Mouse (Mus musculus) layer of hippocampus, adult 8-10 months (tissue): Measurements from ENCODE around the gene Slc35a2. TPM values are rescaled to one million over a fixed set of nuclear protein-coding genes. Genes with fewer than 3 reads are reported as not detected.
"Not testable (repeated sequence)": the region's sequence is repeated elsewhere in the genome, so short reads cannot be mapped to it uniquely, and the experiment has no call there.

Experiments used
- DNase-seq, 2 experiments: peaks; one replicate each; pipeline ENCODE4 v3.0.0; 2022; ENCODE audit warnings: low spot score in 2 of 2
- total RNA-seq, 4 experiments: library from RNA; stranded (reverse); gene quantifications; 2 replicates each; pipeline ENCODE4 v1.2.4; 2022

The Slc35a2 gene
- total RNA-seq, 4 experiments from 2014 or later, result 39.3 to 50.9 (median 41.9) TPM

- no peak for DNase-seq
Measured at GRCm38 (mm10) chrX:7907735-7908134, 23.9 kb downstream of the Slc35a2 start, which contains the start of gene Gm10491. TSS of gene Gm10491 (minus strand) at chrX:7907835.

DNA sequence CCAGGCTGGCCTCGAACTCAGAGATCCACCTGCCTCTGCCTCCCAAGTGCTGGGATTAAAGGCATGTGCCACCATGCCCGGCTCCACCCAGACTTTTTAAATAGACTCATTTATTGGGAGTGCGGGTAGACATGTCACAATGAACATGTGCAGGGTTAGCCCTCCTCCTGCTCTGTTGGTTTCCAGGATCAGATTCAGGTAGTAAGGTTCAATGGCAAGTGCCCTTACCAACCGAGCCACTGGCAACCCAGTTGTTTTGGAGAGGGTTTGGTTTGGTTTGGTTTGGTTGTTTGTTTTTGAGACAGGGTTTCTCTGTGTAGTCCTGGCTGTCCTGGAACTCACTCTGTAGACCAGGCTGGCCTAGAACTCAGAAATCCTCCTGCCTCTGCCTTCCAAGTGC lies 25.4 kb downstream of the Slc35a2 start, which contains the start of gene Gm10490:
Gene Gm10490, plus strand, starts transcription at position 301 of the 400 bp plus-strand sequence.
- DNase-seq, result not testable (repeated sequence)

GRCm38 (mm10) chrX:7910473-7910872 lies 26.6 kb downstream of the Slc35a2 start:
- DNase-seq, result no peak

DNA sequence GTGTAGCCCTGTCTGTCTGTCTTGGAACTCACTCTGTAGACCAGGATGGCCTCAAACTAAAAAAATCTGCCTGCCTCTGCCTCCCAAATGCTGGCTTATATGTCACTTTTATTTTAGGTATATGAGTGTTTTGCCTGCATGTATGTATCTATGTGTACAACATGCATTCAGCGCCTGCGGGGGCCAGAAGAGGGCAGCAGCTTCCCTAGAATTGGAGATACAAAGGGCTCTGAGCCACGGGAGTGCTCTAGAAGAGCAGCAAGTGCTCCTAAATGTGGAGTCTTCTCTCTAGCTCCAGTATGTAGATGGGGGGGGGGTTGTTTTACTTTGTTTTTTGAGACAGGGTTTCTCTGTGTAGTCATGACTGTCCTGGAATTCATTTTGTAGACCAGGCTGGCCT lies 31.8 kb downstream of the Slc35a2 start:
- DNase-seq, result not testable (repeated sequence)

DNA sequence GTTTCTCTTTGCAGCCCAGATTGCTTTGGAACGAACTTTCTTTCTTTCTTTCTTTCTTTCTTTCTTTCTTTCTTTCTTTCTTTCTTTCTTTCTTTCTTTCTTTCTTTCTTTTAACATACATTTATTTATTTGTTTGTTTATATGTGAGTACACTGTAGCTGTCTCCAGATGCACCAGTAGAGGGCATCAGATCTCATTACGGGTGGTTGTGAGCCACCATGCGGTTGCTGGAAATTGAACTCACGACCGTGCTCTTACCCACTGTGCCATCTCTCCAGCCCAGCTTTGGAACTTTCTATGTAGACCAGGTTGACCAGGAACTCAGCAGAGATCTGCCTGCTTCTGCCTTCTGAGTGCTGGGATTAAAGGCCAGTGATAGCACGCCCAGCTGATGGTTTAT lies 34.1 kb downstream of the Slc35a2 start:
- DNase-seq, result not testable (repeated sequence)

DNA sequence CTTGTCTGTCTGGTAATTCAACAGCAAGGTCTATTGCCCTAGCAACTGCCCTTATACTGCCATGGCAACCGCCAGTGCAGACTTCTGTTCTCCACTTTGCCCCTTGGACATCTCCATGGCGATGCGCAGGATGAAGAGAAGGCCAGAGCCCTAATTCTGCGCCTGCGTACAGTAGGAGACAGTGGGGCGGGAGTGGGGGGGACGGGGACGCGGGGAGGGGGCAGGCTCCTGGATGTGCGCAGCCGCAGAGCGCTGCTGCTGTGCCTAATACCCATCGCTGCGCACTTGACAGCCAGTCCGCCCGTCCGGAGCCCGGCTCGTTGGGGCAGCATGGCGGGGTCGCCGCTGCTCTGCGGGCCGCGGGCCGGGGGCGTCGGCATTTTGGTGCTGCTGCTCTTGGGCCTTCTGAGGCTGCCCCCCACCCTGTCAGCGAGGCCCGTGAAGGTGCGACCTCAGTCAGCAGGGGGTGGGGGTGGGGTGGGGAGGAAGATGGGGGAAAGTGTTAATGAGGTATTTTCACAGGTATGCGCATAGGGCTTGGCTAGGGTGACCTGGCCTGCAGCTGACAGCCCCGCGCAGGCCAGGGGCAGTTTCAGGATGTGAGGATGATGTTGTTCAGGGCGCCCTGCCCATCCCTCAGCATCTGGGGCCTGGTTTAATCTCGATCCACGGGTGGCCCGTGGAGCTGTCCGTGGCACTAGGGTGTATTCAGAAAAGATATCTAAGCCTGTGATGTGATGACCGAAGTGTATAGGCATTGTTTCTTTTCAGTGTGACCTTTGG lies 36.0 kb downstream of the Slc35a2 start, which contains the start of gene Pcsk1n:
Gene Pcsk1n, plus strand, starts transcription at position 222 of the 783 bp plus-strand sequence.
- peak; percentile 38 to 57 for DNase-seq

DNA sequence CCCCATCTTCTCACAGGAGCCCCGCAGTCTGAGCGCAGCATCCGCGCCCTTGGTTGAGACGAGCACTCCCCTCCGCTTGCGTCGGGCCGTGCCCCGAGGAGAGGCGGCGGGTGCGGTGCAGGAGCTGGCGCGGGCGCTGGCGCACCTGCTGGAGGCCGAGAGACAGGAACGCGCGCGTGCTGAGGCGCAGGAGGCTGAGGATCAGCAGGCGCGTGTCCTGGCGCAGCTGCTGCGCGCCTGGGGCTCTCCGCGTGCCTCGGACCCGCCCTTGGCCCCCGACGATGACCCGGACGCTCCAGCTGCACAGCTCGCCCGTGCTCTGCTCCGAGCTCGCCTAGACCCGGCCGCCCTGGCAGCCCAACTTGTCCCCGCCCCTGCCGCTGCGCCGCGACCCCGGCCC lies 38.2 kb downstream of the Slc35a2 start:
- no peak for DNase-seq

- DNase-seq, result no peak
Measured at GRCm38 (mm10) chrX:7926266-7926665, 42.4 kb downstream of the Slc35a2 start.

DNA sequence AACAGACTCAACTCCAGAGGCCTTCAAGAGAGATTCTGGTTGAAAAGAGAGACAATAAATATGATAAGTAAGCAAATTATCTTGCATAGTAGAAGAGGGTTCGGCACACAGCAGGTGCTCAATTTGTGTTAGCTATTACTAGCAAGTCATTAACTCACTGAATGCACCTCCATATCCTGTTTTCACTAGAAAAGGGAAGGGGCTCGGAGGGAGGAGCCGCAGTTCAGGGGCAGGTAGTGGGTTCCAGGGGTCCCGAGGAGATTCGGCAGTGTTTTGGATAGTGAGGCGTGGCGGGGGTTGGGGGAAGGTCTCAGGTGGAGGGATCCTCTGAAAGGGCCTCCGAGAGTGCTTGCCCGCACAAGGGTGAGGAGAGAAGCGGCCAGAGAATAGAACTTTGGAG lies 43.3 kb downstream of the Slc35a2 start:
- DNase-seq, result no peak

DNA sequence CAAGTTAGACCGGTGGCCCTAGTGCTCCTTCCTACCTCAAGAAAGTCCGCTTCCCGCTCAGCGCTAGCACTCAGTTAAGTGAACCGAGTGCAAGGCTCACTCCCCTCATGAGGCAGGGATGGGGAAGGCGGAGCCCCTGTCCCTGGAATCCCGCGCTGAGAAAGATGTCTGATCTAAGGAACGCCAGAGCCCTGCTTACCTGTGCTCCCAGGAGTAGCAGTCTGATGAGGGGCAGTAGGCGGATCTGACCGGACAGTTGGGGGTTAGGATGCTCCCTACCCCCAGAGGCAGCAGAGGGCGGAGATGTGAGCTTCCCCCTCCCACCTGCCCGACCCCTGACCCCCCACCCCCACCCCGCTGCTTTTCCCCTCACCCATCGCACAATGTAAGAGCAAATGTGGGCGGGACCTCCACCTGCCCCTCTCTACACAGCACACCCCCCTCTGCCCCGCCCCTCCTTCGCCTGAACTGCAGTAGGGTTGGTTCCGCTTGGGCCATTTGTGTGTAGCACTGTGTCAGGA lies 44.5 kb downstream of the Slc35a2 start, which contains the start of gene Eras:
Gene Eras, minus strand, starts transcription at position 338 of the 521 bp plus-strand sequence.
- DNase-seq, result no peak

DNA sequence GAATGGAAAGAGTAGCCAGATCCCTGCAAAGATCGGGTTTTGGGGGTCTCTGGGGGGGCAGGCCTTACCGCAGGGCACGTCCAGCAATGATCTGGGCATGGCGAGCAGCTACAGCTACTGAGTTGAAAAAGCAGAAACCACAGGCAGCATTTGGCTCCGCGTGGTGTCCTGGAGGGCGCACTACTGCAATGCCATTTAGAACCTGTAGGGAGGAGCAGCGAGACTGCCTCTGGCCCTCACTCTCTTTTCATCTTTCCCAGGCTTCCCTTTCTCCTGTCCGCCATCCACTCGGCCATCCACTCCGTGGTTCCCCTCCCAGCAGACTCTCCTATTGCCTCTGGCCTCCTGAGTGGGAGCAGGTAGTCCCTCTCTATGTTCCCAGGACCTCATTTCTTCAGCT lies 53.0 kb downstream of the Slc35a2 start:
- no peak for DNase-seq

DNA sequence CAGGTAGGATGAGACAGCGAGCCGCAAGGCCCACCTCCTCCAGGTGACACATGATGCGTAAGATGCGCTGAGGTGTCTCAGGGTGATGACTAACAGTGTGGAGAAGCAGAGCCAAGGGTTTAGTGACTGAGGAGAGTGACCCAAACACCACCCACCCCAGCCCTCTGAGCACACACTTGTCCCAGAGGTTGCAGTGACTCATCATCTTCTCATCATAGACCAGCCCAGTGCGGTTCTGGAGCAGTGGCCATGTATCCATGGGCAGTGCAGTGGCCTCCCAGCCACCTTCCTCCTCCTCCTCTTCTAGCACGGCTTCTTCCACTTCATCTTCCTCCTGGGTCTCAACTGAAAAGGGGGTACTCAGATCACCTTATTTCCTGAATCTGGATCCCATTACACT lies 53.8 kb downstream of the Slc35a2 start:
- DNase-seq, result no peak

Other genes starting within 250 kb of the Slc35a2 start
- gene Syp, start 245.6 kb upstream of the Slc35a2 start, total RNA-seq, result 1,000 to 10,000 TPM; 1,661 to 2,111 (median 1,867) TPM
- 1 to 10 TPM in 3 of 4 experiments, under 1 TPM in 1; 0.70 to 2.3 (median 1.9) TPM for gene Prickle3, start 226.8 kb upstream of the Slc35a2 start, total RNA-seq
- gene Plp2, start 212.6 kb upstream of the Slc35a2 start, total RNA-seq, result 1 to 10 TPM; 4.6 to 7.8 (median 6.0) TPM
- gene Magix, start 202.8 kb upstream of the Slc35a2 start, total RNA-seq, result under 1 TPM; 0.23 to 0.36 (median 0.30) TPM
- gene Gpkow, start 186.9 kb upstream of the Slc35a2 start, total RNA-seq, result 10 to 100 TPM; 33.2 to 39.4 (median 35.8) TPM
- 10 to 100 TPM; 55.6 to 68.4 (median 62.7) TPM for gene Wdr45, start 169.7 kb upstream of the Slc35a2 start, total RNA-seq
- not detected for gene Gm45208, start 161.8 kb upstream of the Slc35a2 start, total RNA-seq
- 100 to 1,000 TPM in 2 of 4 experiments, 10 to 100 TPM in 2; 90.4 to 101 (median 96.8) TPM for gene Praf2, start 155.6 kb upstream of the Slc35a2 start, total RNA-seq
- 10 to 100 TPM; 12.4 to 21.4 (median 17.2) TPM for gene Ccdc120, start 133.1 kb upstream of the Slc35a2 start, total RNA-seq
- gene Tfe3, start 121.5 kb upstream of the Slc35a2 start, total RNA-seq, result 10 to 100 TPM; 31.8 to 34.9 (median 32.7) TPM
- gene Gripap1, start 94.3 kb upstream of the Slc35a2 start, total RNA-seq, result 100 to 1,000 TPM in 3 of 4 experiments, 10 to 100 TPM in 1; 97.8 to 120 (median 109) TPM
- 10 to 100 TPM in 2 of 4 experiments, 1 to 10 TPM in 2; 8.8 to 11.8 (median 10.1) TPM for gene Kcnd1, start 61.7 kb upstream of the Slc35a2 start, total RNA-seq
- gene Otud5, start 42.7 kb upstream of the Slc35a2 start, total RNA-seq, result 10 to 100 TPM; 72.4 to 77.1 (median 75.7) TPM
- 10 to 100 TPM; 41.3 to 61.5 (median 50.7) TPM for gene Pim2, start 5.8 kb upstream of the Slc35a2 start, total RNA-seq
- 10 to 100 TPM; 65.0 to 82.0 (median 75.3) TPM for gene Pqbp1, start 15.2 kb downstream of the Slc35a2 start, total RNA-seq
- 10 to 100 TPM; 19.6 to 33.3 (median 25.4) TPM for gene Timm17b, start 15.3 kb downstream of the Slc35a2 start, total RNA-seq
- not detected for gene Gm10491, start 23.8 kb downstream of the Slc35a2 start, total RNA-seq
- not detected for gene Gm10490, start 25.5 kb downstream of the Slc35a2 start, total RNA-seq
- gene Pcsk1n, start 35.8 kb downstream of the Slc35a2 start, total RNA-seq, result 100 to 1,000 TPM; 321 to 373 (median 344) TPM
- not detected for gene Eras, start 44.6 kb downstream of the Slc35a2 start, total RNA-seq
- 10 to 100 TPM; 45.6 to 50.1 (median 47.6) TPM for gene Hdac6, start 63.9 kb downstream of the Slc35a2 start, total RNA-seq
- gene Gata1, start 94.0 kb downstream of the Slc35a2 start, total RNA-seq, result not detected
- gene Glod5, start 134.5 kb downstream of the Slc35a2 start, total RNA-seq, result not detected
- 10 to 100 TPM; 18.1 to 28.6 (median 23.6) TPM for gene Suv39h1, start 190.7 kb downstream of the Slc35a2 start, total RNA-seq
- 1 to 10 TPM in 3 of 4 experiments, under 1 TPM in 1; 0.83 to 4.5 (median 2.4) TPM for gene Was, start 206.5 kb downstream of the Slc35a2 start, total RNA-seq
- 100 to 1,000 TPM; 188 to 218 (median 204) TPM for gene Wdr13, start 248.9 kb downstream of the Slc35a2 start, total RNA-seq